Mouse (Mus musculus) testis, postnatal 14 days (tissue): ENCODE measurements around the gene Lypd5.
A peak's percentile ranks its signal among the peaks of the same experiment; 100 is the strongest.

Experiments used
- DNase-seq: peaks from one replicate; pipeline ENCODE4 v3.0.0; 2021; ENCODE audit warnings: low spot score

Lypd5 gene

DNA sequence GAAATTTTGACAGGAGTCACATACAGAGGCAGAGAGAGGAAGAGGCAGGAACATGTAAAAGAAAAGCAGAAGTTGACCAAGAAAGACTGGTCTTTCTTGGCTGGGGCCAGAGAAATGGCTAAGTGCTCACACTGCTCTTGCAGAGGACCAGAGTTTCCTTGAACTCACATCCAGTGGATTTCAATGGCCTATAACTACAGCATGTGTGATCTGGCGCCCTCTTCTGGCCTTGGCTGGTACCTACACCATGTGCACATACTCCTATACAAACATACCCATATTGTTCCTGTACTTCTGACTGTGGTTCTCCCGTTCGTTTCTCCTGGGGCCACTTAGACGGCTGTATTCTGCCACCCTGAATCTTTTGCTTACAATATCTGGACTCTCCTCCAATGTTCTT lies 12.0 kb downstream of the Lypd5 start:
- DNase-seq, result peak; percentile 34

DNA sequence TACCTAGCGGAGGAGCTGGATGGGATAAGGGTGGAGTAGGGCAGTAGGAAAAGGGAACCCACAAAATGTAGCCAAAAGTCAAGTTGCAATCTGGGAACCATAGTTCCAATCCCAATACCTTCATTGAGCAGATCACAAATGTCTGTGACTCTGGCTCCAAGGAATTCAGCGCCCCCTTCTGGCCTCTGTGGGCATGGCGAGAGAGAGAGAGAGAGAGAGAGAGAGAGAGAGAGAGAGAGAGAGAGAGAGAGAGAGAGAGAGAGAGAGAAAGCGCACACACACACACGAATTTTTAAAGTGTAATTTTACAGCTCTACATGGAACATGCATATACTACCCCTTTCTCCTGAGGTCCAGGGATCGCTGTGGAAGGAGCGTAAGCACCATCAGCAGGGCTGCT lies 14.2 kb downstream of the Lypd5 start:
- DNase-seq, result no peak

DNA sequence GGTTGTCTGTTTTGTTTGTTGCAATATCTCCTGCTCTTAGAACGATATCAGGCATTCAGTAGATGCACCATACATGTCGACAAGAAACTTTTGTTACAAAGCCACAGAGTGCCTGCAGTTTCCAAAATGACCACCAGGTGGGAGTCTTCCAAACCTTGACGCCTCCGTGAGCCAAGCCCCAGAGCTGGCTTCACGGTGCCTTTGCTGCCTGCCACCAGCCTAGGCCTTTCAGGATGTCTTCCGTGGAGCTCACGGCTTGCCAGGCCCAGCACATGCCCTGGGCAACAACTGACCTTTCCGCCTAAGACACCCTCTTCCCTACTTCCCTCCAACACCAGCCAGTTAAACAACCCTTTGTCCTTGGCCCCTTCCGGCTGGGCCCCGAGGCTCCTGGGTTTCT lies 15.8 kb downstream of the Lypd5 start:
- peak; percentile 70 for DNase-seq

DNA sequence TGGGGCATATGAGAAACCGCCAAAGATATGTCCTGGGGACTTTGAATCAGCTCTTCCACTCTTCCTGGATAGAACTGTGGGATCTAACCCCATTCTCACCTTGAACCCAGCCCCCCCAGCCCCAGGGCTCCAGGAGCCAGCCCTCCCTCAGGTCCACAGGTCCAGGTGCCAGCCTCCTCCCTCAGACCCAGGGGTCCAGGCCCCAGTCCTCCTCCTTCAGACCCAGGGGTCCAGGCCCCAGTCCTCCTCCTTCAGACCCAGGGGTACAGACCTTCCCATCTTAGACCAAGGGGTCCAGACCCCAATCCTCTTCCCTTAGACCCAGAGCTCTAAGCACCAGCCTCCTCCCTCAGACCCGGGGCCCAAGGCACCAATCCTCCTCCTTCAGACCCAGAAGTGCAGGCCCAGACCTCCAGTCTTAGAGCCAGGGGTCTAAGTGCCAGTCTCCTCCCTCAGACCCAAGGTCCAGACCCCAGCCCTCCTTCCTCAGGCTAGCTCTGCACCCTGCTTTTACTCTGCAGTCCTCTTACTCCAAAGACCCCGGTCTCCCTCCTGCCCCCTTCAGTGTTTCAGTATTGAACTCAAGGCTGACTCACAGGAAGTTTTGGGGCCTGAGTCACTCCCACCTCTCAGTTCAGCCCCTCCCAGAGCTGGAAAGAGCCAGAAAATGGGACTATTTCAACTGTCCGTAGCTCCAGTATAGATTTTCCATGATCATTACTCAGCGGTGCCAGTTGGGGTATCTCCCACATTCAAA lies 16.4 kb downstream of the Lypd5 start:
- DNase-seq, result no peak

DNA sequence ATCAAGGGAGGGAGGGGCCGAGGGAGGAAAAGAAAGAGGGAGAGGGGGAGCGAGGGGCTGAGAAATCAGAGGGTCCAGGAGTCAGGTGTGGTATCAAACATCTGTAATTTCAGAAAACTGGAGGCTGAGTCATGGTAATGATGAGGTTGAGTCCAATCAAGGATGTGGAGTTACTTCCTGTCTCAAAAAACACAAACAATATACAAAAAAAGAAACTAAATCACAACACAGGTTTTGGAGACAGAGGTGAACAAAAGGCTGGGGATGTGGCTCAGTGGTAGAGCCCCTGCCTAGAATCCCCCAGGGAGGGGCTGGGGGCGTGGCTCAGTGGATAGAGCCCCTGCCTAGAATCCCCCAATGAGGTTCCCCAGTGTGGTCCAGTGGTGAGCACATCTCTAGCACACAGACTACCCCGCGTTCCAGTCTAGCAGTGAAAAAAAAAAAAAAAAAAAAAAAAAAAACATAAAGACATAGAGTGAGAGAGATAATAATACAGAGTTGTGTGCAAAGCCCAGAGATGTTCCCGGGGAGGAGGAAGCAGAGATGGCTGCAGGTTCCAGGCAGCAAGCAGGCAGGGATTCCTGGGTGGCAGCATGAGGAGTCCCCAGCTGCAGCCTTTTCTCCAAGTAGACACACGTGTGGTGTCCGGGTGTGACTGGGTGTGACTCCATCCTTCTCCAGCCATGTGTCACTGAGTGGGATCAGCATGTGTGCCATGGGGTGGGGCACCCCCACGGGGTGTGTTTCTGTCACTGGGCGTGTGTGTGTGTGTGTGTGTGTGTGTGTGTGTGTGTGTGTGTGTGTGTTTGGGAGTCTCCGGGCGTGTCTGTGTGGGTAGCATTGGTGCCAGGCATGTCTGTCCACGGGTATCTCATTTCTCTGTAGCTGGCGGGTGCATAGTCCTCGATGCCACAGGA lies 18.0 kb downstream of the Lypd5 start:
- no peak for DNase-seq

DNA sequence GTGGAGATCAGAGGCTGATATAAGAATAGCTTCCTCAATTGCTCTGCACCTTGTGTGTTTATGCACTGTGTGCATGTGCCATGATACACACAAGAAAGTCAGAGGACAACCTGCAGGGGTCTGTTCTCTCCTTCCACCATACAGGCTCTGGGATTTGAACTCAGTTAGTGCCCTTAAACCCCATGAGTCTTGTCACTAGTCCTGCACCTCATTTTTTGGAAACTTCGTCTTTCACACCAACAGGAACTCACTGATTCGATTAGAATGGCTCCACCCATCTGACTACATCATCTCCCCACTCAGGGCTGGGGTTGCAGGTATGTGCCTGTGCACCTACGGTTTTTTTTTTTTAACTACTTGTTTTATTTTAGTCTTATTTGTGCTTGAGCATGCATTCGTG lies 19.2 kb downstream of the Lypd5 start:
- no peak for DNase-seq

DNA sequence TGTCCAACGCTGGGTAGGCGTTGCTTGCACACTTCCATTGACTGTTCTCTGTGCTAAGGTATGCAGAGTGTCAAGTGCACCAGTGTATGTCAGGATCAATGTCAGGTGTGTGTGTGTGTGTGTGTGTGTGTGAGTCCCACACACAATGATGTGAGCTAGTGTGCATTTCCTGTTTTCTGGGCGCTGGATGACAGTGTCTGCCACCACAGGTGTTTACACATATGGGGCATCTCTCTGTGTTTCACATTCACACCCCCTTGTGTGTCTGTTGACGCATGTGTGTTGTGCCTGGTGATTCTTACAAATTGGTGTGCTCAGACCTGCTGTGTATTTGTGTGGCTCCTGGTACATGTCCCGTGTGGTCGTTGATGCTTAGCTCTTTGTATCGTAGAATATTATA lies 19.9 kb downstream of the Lypd5 start:
- no peak for DNase-seq

DNA sequence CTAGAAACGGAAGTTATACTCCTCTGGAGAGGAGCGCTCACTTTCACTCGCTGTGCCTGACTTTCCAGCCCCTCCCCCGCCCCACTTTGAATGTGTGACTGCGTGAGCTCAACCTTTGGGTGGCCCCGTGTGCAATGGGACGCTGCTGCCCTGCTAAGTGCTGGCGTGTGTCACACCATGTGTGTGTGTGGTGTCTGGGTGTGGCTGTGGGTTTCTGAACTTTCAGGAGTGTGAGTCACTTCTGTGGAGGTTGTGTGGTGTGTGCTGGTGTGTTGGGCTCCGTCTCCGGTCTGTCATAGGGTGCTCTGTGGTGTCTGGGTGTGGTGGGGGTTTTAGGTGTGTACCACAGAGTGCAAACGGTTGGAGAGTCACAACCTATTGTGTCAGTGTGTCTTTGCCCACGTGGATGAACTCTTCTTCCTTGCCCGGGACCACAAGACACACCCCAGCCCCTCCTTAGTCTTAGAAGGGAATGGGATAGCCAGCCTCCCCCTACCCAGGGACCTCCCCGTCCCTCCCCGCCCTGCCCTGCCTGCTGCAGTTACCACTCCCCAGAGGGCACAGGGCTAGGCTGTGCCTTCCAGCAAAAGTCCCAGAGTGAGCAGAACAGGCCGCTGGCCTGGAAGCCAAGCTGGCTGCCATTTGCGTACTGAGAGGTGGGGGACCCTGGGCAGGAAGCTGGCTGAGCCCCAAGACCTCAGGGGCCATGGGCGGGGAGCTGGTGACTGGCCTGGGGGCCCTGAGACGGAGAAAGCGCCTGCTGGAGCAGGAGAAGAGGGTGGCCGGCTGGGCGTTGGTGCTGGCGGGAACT lies 20.9 kb downstream of the Lypd5 start, which contains the start of gene Kcnn4:
Gene Kcnn4, plus strand, starts transcription at position 533 of the 811 bp plus-strand sequence.
- DNase-seq, result no peak

DNA sequence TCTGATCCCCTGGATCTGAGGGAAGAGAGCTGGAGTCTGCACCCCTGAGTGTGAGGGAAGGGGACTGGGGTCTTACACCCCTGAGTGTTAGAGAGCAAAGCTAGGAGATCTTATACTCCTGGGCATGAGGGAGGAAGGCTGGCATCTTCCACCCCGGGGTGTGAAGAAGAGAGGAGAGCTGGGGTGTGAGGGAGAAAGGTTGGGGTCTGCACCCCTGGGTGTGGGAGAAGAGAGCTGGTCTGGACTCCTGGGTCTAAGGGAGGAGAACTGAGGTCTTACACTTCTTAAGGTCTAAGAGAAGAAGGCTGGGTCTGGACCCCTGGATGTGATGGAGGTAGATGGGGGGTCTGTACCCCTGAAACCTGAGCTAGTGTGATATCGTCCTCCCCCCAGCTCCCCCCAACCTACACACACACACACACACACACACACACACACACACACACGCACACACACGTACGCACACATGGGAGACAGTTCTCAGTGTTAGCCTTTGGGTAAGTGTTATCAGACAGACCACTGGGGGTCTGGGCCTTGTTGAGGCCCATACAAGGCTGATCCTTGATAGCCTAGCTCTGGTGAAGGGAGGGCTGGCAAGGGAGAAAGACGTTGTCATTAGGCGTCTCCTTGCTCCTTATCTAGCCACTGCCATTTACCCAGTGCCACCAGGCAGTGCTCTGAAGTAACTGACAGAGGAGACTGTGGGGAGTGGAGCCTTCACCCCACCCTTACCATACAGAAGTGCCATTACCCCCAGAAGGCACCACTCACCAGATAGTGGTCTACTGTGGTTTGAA lies 22.2 kb downstream of the Lypd5 start:
- DNase-seq, result no peak

DNA sequence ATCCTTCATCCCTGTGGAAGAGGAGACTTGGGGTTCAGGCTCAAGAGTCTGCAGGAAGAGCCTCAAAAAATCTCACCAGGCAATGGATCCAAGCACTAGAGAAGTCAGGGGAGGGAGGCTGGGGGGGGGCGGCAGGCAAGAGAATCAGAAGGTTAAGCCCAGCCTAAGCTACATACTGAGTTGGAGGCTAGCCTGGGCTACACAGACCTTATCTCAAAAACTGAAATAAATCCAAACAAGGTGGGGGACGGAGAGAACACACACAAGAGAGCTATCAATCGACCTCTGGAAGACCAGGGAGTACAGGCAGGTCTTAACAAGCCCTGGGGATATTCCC lies 22.8 kb downstream of the Lypd5 start:
- DNase-seq, result no peak

DNA sequence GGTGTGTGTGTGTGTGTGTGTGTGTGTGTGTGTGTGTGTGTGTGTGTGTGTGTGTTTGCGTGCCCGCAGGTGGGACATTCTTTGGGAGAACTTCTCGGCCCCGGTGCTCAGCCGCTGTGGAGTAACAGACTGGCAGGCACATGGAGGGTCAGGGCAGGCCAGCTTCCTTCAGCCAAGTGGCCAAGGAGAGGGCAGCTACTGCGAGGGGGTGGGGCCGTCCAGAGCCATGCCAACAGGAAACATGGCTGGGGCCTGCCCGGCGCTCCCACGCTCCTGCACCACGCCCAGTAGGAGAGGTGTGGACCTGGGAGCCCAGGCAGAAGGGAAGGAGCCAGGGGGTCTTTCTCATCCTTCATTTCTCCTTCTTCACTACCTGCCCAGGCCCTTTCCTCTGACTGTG lies 23.3 kb downstream of the Lypd5 start:
- no peak for DNase-seq

DNA sequence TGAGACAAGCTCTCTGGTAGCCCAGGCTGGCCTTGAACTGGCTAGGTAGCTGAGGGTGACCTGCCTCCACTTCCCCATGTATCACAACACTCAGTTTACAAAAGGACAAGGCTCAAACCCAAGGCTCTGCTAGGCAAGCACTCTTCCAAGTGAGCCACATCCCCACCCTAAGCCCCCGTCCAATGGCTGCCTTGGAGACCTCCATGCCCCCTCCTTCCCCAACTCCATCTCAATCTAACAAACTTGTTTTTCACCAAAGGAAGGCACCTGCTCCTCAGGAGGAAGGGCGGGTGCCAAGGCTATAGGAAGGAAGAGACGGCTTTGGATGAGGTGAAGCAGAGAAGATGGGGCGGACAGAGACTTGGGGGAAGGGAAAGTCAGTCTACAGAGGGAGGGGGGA lies 23.8 kb downstream of the Lypd5 start:
- no peak for DNase-seq

DNA sequence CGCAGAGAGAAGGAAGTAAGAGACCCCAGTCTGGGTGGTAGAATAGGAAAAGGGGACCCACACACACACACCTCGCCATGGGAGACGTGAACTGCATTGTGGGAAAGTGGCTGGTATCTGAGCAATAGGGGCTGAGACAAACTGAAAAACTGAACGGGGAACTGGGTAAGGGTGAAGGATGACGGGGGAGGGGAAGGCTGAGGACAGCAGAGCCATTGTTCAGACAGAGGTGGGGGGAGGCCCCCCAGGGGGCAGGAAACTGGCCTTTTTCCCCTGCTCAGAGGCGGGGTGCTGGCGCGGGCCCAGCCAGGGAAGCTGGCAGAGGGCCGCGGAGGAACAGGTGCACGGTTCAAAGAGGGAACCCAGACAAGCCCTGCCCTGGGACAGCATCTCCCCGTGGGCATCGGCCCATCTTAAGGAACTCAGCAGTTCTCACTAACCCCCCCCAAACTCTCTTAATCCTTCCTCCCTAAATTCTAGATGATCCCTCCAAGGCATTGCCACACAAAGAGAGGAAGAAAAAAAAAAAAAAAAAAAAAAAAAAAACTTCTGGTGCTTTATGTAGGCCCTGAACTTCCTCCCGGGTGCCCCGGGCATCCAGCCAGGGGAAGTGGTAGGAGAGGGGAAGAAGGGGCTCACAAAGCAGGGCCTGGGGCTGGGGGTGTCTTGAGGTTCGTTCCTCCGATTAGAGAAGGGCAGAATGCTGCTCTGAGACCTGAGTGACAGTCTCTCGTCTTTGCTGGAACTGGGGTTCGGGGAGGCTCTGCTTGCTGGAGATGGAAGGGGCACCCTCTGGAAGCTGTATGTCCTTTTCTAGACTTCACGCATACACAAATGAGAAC lies 24.8 kb downstream of the Lypd5 start:
- DNase-seq, result no peak

DNA sequence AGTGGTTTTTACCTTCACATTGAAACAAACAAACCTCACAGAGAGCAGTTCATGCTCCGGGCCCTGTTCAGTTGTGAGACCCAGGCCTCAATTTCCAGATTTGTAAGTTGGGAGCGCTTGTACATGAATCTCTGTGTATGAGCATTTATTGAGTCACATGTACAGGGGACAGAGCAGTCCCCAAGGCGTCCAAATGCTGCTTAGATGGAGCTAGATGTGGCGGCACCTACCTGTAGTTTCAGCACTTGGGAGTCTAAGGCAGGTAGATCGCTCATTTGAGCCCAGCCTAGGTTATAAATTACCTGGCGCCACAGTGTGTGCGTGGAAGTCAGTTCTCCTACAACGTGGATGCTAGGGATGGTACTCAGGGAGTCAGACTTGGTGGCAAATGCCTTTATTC lies 27.5 kb downstream of the Lypd5 start:
- DNase-seq, result no peak

DNA sequence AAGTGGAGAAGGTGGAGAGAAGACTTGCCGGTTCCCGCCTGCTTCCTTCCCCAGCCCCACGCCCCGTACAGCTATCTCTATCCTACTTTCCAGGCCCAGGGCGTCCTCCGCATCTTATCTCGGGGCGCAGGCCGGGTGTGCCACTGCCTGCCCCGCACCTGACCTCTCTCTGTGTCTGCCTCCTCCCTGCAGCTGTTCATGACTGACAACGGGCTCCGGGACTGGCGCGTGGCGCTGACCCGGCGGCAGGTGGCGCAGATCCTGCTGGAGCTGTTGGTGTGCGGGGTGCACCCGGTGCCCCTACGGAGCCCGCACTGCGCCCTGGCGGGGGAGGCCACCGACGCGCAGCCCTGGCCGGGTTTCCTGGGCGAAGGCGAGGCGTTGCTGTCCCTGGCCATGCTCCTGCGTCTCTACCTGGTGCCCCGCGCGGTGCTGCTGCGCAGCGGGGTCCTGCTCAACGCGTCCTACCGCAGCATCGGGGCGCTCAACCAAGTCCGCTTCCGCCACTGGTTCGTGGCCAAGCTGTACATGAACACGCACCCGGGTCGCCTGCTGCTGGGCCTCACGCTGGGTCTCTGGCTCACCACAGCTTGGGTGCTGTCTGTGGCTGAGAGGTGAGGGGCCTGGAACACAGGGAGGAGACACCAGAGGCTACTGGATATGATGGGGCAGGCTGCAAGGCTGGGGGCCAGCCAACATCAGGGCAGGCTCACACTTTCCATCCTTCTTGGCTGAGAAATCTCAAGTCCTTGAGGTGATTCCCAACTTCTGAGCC lies 28.3 kb downstream of the Lypd5 start:
- DNase-seq, result peak; percentile 65

DNA sequence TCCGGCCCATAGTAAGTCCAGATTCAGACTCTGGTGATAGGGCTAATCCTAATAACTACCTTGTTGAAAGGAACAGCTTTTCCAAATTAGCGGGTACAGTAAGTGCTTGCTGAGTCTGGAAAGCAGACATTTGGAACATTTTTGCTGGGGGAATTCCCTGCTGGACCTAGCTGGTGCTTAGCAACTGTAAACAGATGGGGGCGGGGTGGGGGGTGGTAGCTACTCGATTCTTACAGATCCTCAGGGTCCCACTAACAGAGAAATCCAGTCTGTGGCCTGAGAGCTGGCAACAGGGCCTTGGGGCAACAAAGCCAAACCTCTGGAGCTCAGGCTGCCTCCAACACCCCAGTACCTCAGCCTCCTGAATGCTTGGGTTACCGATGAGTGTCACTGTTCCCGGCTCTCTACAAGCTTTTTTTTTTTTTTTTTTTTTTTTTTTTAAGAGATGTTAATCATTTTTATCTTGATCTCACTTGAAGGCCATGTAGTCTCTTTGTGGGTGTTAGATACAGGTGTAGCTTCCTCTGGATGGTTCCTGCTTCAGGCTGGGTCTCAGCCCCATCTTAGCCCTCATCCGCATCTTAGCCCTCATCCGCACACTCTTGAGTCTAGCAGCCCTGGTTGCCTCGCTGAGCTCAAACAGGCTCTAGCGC lies 29.2 kb downstream of the Lypd5 start:
- DNase-seq, result no peak

DNA sequence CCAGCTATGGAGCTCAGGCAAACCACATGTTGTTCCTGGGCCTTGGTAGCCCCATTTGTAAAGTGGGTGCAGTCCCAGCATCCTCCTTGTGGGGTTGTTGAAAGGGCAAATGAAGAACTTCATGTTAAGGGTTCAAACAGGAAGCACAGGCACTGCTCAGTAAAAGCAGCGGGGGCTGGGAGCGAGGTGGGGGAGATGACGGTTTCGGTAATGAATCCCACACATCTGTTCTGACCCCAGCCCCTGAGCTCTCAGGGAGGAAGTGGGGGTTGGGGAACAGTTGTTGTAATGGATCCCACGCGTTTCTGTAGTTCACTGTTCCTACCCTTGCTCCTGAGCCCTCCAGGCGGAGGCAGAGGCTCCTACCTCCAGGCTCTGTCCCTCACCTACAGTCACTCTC lies 30.9 kb downstream of the Lypd5 start:
- no peak for DNase-seq

DNA sequence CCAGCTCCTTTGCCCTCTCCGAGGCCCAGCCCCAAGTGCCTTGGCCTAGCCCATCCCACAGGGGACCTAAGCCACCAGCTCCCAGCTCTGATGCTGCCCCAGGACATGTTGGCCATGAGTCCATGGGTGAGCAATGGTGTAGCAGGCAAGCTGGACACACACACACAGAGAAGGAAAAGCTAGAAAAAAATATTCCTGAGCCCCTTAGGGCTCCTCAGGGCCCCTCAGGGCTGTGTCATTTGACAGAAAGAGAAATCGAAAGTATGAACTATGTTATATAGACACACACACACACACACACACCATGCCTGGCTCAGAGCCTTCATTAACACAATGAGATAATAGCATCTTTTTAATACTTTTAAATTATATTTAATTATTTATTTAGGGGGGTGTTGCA lies 31.4 kb downstream of the Lypd5 start:
- DNase-seq, result no peak

DNA sequence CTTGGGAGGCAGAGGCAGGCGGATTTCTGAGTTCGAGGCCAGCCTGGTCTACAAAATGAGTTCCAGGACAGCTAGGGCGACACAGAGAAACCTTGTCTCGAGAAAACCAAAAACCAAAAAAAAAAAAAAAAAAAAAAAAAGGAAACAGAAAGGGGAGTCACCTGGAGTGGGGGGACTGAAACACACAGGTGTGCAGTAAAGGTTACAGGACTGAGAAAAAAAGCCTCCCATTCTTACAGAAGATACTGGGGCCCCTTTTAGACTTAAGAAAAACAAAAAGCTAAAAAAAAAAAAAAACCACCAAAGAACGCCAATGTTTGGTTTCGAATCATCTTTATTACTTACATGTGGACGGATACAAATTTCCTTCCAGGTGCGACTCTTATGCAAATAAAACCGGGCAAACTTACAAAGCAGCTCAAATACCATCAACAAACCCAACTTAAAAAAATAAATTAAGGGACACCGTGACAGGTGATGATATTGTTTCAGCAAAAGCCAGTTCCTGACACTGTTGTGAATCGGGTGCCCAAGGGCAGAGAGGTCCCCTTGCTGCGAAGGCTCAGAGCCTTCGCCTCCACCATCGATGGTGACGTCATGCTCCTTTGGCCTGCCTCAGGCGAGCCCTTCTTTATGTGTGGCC lies 33.9 kb downstream of the Lypd5 start:
- DNase-seq, result no peak
